Mouse (Mus musculus): ENCODE results near the gene 2700081O15Rik. TPM values are rescaled to one million over a fixed set of nuclear protein-coding genes. Genes with fewer than 3 reads are reported as not detected.
A peak's percentile ranks its signal among the peaks of the same experiment; 100 is the strongest.
"Not testable (repeated sequence)": the region's sequence is repeated elsewhere in the genome, so short reads cannot be mapped to it uniquely, and the experiment has no call there.

2700081O15Rik gene
- polyA plus RNA-seq (2015; fragmentation: Nextera tagmentation; extraction: Ambion mirVana) = 11.0 and 12.0 TPM in 2 replicates

- peak; percentile 50 for ATAC-seq
- Histone ChIP-seq H3K4me1 (ENCODE audit: control insufficient read depth, insufficient read depth, low read length) (peaks cover 42% of the 10 kb centered on the region), H3K9ac (ENCODE audit: low read depth, low read length) (peak within 1 kb of the TSS; percentile 91), H3K4me3 (ENCODE audit: low read depth, low read length) (peak within 1 kb of the TSS; percentile 81), H3K9me3 (replicated peaks; ENCODE audit: control insufficient read depth, low read length, poor library complexity, severe bottlenecking) (no peaks in the 10 kb centered on the region), H3K4me2 (ENCODE audit: low read length) (peak within 1 kb of the TSS; percentile 88), H3K36me3 (ENCODE audit: control insufficient read depth, insufficient read depth, low read length) (no peaks in the 10 kb centered on the region; the same call in 1 of the 2 replicates), H3K27ac (ENCODE audit: low read length) (peak within 1 kb of the TSS; percentile 100), H3K27me3 (ENCODE audit: control insufficient read depth, insufficient read depth, low read depth, low read length) (no peaks in the 10 kb centered on the region)
- under 1% methylated on average over 89 of the region's 107 CpGs for WGBS
Measured at GRCm38 (mm10) chr19:7416834-7417735, at the start of gene 2700081O15Rik. Gene 2700081O15Rik, plus strand, starts transcription at chr19:7417625.

- not testable (repeated sequence) for ATAC-seq; H3K4me3 ChIP-seq (ENCODE audit: low read depth, low read length); H3K27me3 ChIP-seq (ENCODE audit: control insufficient read depth, insufficient read depth, low read depth, low read length); H3K4me1 ChIP-seq (ENCODE audit: control insufficient read depth, insufficient read depth, low read length); H3K9ac ChIP-seq (ENCODE audit: low read depth, low read length); H3K9me3 ChIP-seq (replicated peaks; ENCODE audit: control insufficient read depth, low read length, poor library complexity, severe bottlenecking); H3K4me2 ChIP-seq (ENCODE audit: low read length); H3K27ac ChIP-seq (ENCODE audit: low read length)
- WGBS = 87% methylated on average over 4 of the region's 4 CpGs
- peaks cover 43% of the 10 kb centered on the region for H3K36me3 ChIP-seq (ENCODE audit: control insufficient read depth, insufficient read depth, low read length)
Measured at GRCm38 (mm10) chr19:7369469-7369868, 48.0 kb upstream of the 2700081O15Rik start.

GRCm38 (mm10) chr19:7374491-7374890 lies 42.9 kb upstream of the 2700081O15Rik start:
- no peaks in the 10 kb centered on the region for H3K9me3 ChIP-seq (replicated peaks; ENCODE audit: control insufficient read depth, low read length, poor library complexity, severe bottlenecking)
- peaks cover 33% of the 10 kb centered on the region for H3K36me3 ChIP-seq (ENCODE audit: control insufficient read depth, insufficient read depth, low read length)
- no peak overlapping the region for H3K27ac ChIP-seq (ENCODE audit: low read length)
- 97% methylated on average over 8 of the region's 8 CpGs for WGBS
- H3K4me1 ChIP-seq (ENCODE audit: control insufficient read depth, insufficient read depth, low read length) = peaks cover 4% of the 10 kb centered on the region
- H3K4me3 ChIP-seq (ENCODE audit: low read depth, low read length) = no peak overlapping the region
- H3K9ac ChIP-seq (ENCODE audit: low read depth, low read length) = no peak overlapping the region
- ATAC-seq = no peak
- H3K4me2 ChIP-seq (ENCODE audit: low read length) = no peak overlapping the region
- no peaks in the 10 kb centered on the region for H3K27me3 ChIP-seq (ENCODE audit: control insufficient read depth, insufficient read depth, low read depth, low read length)

- H3K4me3 ChIP-seq (ENCODE audit: low read depth, low read length) = no peak overlapping the region
- WGBS = 89% methylated on average over 2 of the region's 2 CpGs
- H3K27ac ChIP-seq (ENCODE audit: low read length) = no peak overlapping the region
Measured at GRCm38 (mm10) chr19:7377639-7378038, 39.8 kb upstream of the 2700081O15Rik start.

GRCm38 (mm10) chr19:7381906-7382247 lies 35.5 kb upstream of the 2700081O15Rik start:
- H3K4me3 ChIP-seq (ENCODE audit: low read depth, low read length) = peak overlapping the region; percentile 94
- WGBS = under 1% methylated on average over 8 of the region's 8 CpGs
- H3K27me3 ChIP-seq (ENCODE audit: control insufficient read depth, insufficient read depth, low read depth, low read length) = no peaks in the 10 kb centered on the region
- H3K9ac ChIP-seq (ENCODE audit: low read depth, low read length) = peak overlapping the region; percentile 97
- no peaks in the 10 kb centered on the region for H3K36me3 ChIP-seq (ENCODE audit: control insufficient read depth, insufficient read depth, low read length)
- ATAC-seq = no peak
- H3K9me3 ChIP-seq (replicated peaks; ENCODE audit: control insufficient read depth, low read length, poor library complexity, severe bottlenecking) = no peaks in the 10 kb centered on the region
- peak overlapping the region; percentile 94 for H3K27ac ChIP-seq (ENCODE audit: low read length)
- peaks cover 34% of the 10 kb centered on the region for H3K4me1 ChIP-seq (ENCODE audit: control insufficient read depth, insufficient read depth, low read length)
- H3K4me2 ChIP-seq (ENCODE audit: low read length) = peak overlapping the region; percentile 86

More at GRCm38 (mm10) chr19:7377639-7378038, 39.8 kb upstream of the 2700081O15Rik start:
- peaks cover 26% of the 10 kb centered on the region for H3K4me1 ChIP-seq (ENCODE audit: control insufficient read depth, insufficient read depth, low read length)
- H3K4me2 ChIP-seq (ENCODE audit: low read length) = no peak overlapping the region
- no peak for ATAC-seq
- H3K27me3 ChIP-seq (ENCODE audit: control insufficient read depth, insufficient read depth, low read depth, low read length) = no peaks in the 10 kb centered on the region
- H3K9ac ChIP-seq (ENCODE audit: low read depth, low read length) = no peak overlapping the region
- peaks cover 13% of the 10 kb centered on the region for H3K36me3 ChIP-seq (ENCODE audit: control insufficient read depth, insufficient read depth, low read length)
- no peaks in the 10 kb centered on the region for H3K9me3 ChIP-seq (replicated peaks; ENCODE audit: control insufficient read depth, low read length, poor library complexity, severe bottlenecking)

- under 1% methylated on average over 51 of the region's 60 CpGs for WGBS
- Histone ChIP-seq H3K36me3 (ENCODE audit: control insufficient read depth, insufficient read depth, low read length) (no peaks in the 10 kb centered on the region), H3K4me3 (ENCODE audit: low read depth, low read length) (peak overlapping the region; percentile 94), H3K27me3 (ENCODE audit: control insufficient read depth, insufficient read depth, low read depth, low read length) (no peaks in the 10 kb centered on the region), H3K4me2 (ENCODE audit: low read length) (peak overlapping the region; percentile 86), H3K27ac (ENCODE audit: low read length) (peak overlapping the region; percentile 94), H3K4me1 (ENCODE audit: control insufficient read depth, insufficient read depth, low read length) (peaks cover 34% of the 10 kb centered on the region), H3K9ac (ENCODE audit: low read depth, low read length) (peak overlapping the region; percentile 97), H3K9me3 (replicated peaks; ENCODE audit: control insufficient read depth, low read length, poor library complexity, severe bottlenecking) (no peaks in the 10 kb centered on the region)
- peak; percentile 65 for ATAC-seq
Measured at GRCm38 (mm10) chr19:7382248-7382902, 35.0 kb upstream of the 2700081O15Rik start.

- H3K27me3 ChIP-seq (ENCODE audit: control insufficient read depth, insufficient read depth, low read depth, low read length) = no peaks in the 10 kb centered on the region
- H3K4me2 ChIP-seq (ENCODE audit: low read length) = peak within 1 kb of the TSS; percentile 86
- peaks cover 34% of the 10 kb centered on the region for H3K4me1 ChIP-seq (ENCODE audit: control insufficient read depth, insufficient read depth, low read length)
- H3K27ac ChIP-seq (ENCODE audit: low read length) = peak within 1 kb of the TSS; percentile 94
- under 1% methylated on average over 43 of the region's 52 CpGs for WGBS
- peak within 1 kb of the TSS; percentile 94 for H3K4me3 ChIP-seq (ENCODE audit: low read depth, low read length)
- ATAC-seq = peak; percentile 98
- H3K9ac ChIP-seq (ENCODE audit: low read depth, low read length) = peak within 1 kb of the TSS; percentile 97
- H3K9me3 ChIP-seq (replicated peaks; ENCODE audit: control insufficient read depth, low read length, poor library complexity, severe bottlenecking) = no peaks in the 10 kb centered on the region
- H3K36me3 ChIP-seq (ENCODE audit: control insufficient read depth, insufficient read depth, low read length) = no peaks in the 10 kb centered on the region
Measured at GRCm38 (mm10) chr19:7382903-7383865, 34.2 kb upstream of the 2700081O15Rik start, which contains the start of gene Spindoc. Gene Spindoc, minus strand, starts transcription at chr19:7382994.

GRCm38 (mm10) chr19:7386042-7386441 lies 31.4 kb upstream of the 2700081O15Rik start:
- Histone ChIP-seq H3K9ac (ENCODE audit: low read depth, low read length) (no peak overlapping the region), H3K4me3 (ENCODE audit: low read depth, low read length) (no peak overlapping the region), H3K9me3 (replicated peaks; ENCODE audit: control insufficient read depth, low read length, poor library complexity, severe bottlenecking) (no peaks in the 10 kb centered on the region), H3K27me3 (ENCODE audit: control insufficient read depth, insufficient read depth, low read depth, low read length) (no peaks in the 10 kb centered on the region), H3K4me1 (ENCODE audit: control insufficient read depth, insufficient read depth, low read length) (peaks cover 16% of the 10 kb centered on the region), H3K4me2 (ENCODE audit: low read length) (no peak overlapping the region), H3K36me3 (ENCODE audit: control insufficient read depth, insufficient read depth, low read length) (no peaks in the 10 kb centered on the region), H3K27ac (ENCODE audit: low read length) (no peak overlapping the region)
- 36% methylated on average over 2 of the region's 2 CpGs for WGBS
- no peak for ATAC-seq

Data from midbrain, embryonic 16.5 days (tissue).